Mouse (Mus musculus): ENCODE results near the gene Tmem119. TPM values are rescaled to one million over a fixed set of nuclear protein-coding genes. Genes with fewer than 3 reads are reported as not detected.
A peak's percentile ranks its signal among the peaks of the same experiment; 100 is the strongest.

Tmem119 gene
- 3.2 and 3.4 TPM in 2 replicates for polyA plus RNA-seq (2015; fragmentation: Nextera tagmentation; extraction: Ambion mirVana)

DNA sequence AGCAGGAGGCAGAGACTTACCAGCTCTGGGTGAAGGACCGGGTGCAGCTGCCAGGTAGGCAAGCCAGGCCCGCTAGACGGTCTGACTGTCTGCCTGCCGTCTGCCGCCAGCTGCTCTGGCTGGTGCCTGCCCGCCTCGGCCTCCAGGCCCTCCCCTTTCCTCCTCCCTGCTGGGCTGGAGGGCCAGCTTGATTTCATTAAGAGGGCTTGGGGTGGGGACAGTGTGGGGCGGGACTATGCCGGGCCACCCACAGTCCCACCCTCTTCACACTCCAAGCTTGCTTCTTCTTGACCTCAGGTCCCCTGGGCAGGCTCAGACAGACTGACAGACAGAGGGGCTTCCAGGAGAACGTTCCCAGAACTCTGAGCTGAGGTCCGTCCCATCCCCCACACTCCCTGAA is at the start of gene Tmem119:
TSS of gene Tmem119 (minus strand) at position 237 of the 400 bp plus-strand sequence.
- DNase-seq: peak; percentile 44

DNA sequence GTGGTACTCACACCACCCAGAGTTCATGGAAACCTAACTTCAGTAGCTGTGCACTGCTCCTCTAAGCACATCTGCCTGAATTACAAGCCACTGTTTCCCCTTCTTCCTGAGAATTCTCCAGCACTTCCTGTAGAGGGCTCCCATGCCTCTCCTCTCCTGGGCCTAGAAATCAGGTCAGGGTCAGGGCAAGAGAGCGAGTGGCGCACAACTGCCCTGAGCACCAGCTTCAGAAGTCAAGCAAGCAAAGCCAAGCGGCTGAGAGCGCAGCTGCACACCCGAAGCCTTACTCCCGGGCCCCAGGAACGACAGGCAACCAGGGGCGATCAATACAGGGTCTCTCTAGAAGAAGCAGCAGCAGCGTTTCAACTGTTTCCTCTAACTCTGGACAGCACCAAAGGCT is 47.3 kb upstream of the Tmem119 start:
- no peak for DNase-seq
- Histone ChIP-seq H3K4me2 (ENCODE audit: low read depth, low read length) (no peak overlapping the region), H3K36me3 (replicated peaks; ENCODE audit: insufficient read depth, low read length) (peaks cover 63% of the 10 kb centered on the region), H3K27me3 (ENCODE audit: insufficient read depth, low read length) (no peaks in the 10 kb centered on the region), H3K9ac (replicated peaks) (no peak overlapping the region), H3K4me1 (ENCODE audit: insufficient read depth) (peaks cover 4% of the 10 kb centered on the region; the same call in 1 of the 2 replicates), H3K9me3 (ENCODE audit: low read length) (no peaks in the 10 kb centered on the region), H3K4me3 (ENCODE audit: low read depth, low read length) (no peak overlapping the region), H3K27ac (ENCODE audit: low read depth) (no peak overlapping the region)
- TF ChIP-seq EP300 (IDR thresholded peaks at IDR 0.05; ENCODE audit: low read depth) (no peak), CTCF (IDR thresholded peaks at IDR 0.05; ENCODE audit: low read depth) (0 out of 2 replicates have a peak, but pooled peaks have one; percentile 12)
- ATAC-seq: no peak
- WGBS (ENCODE audit: insufficient replicate concordance): 78% methylated on average over 9 of the region's 9 CpGs

More for the DNA sequence above, at the start of gene Tmem119:
- H3K9me3 ChIP-seq (ENCODE audit: low read length): no peaks in the 10 kb centered on the region
- H3K27ac ChIP-seq (ENCODE audit: low read depth): no peak within 1 kb of the TSS
- no peak within 1 kb of the TSS for H3K9ac ChIP-seq (replicated peaks)
- no peaks in the 10 kb centered on the region for H3K36me3 ChIP-seq (replicated peaks; ENCODE audit: insufficient read depth, low read length)
- peak; percentile 37; the same call in 1 of the 2 replicates for ATAC-seq
- 3% methylated on average over 11 of the region's 11 CpGs for WGBS (ENCODE audit: insufficient replicate concordance)
- no peaks in the 10 kb centered on the region for H3K27me3 ChIP-seq (ENCODE audit: insufficient read depth, low read length)
- TF ChIP-seq EP300 (IDR thresholded peaks at IDR 0.05; ENCODE audit: low read depth) (no peak), CTCF (IDR thresholded peaks at IDR 0.05; ENCODE audit: low read depth) (no peak)
- no peak within 1 kb of the TSS for H3K4me3 ChIP-seq (ENCODE audit: low read depth, low read length)
- peak within 1 kb of the TSS; percentile 49 for H3K4me2 ChIP-seq (ENCODE audit: low read depth, low read length)
- peaks cover 22% of the 10 kb centered on the region for H3K4me1 ChIP-seq (ENCODE audit: insufficient read depth)

DNA sequence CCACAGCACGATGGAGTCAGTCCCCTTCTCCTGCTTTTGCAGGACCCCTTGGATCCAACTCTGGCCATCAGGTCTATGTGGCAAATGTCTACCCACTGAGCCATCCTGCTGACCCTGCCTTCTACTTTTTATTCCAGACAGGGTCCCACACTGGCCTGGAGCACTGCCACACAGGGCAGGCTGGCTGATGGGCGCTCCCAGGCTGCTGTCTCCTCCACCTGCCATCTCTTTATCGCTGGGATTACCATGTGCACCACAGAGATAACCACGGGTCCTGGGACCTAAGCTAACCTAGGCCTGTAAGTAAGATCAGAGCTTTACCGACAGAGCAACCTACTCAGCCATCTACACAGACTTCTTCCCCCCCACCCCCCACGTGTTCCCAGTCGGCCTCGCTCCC is 46.3 kb upstream of the Tmem119 start:
- Histone ChIP-seq H3K4me1 (ENCODE audit: insufficient read depth) (peaks cover 4% of the 10 kb centered on the region; the same call in 1 of the 2 replicates), H3K9ac (replicated peaks) (no peak overlapping the region), H3K4me2 (ENCODE audit: low read depth, low read length) (peak overlapping the region; percentile 22; the same call in 1 of the 2 replicates), H3K27ac (ENCODE audit: low read depth) (no peak overlapping the region), H3K36me3 (replicated peaks; ENCODE audit: insufficient read depth, low read length) (peaks cover 62% of the 10 kb centered on the region), H3K9me3 (ENCODE audit: low read length) (no peaks in the 10 kb centered on the region), H3K4me3 (ENCODE audit: low read depth, low read length) (no peak overlapping the region), H3K27me3 (ENCODE audit: insufficient read depth, low read length) (no peaks in the 10 kb centered on the region)
- DNase-seq (peak; percentile 55), ATAC-seq (peak; percentile 89)
- 66% methylated on average over 8 of the region's 8 CpGs for WGBS (ENCODE audit: insufficient replicate concordance)
- peak; percentile 86 for TF ChIP-seq EP300 (IDR thresholded peaks at IDR 0.05; ENCODE audit: low read depth)
- TF ChIP-seq CTCF (IDR thresholded peaks at IDR 0.05; ENCODE audit: low read depth): no peak

DNA sequence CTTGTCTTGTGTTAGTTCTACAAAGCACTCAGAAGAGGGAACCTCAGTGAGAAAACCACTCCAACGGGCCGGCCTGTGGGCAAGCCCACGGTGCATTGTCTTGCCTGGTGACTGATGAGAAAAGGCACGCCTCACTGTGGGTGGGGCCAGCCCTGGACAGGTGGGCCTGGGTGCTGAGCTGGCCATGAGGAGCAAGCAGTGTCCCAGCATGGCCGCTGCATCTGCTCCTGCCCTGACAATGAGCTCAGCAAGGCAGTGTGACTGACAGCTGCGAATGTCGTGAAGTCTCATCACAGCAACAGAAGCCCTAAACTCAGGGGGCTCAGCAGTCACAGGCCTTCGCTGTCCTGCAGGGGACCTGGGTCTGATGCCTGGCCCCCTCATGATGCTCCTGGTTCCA is 45.3 kb upstream of the Tmem119 start:
- Histone ChIP-seq H3K9ac (replicated peaks) (no peak overlapping the region), H3K27ac (ENCODE audit: low read depth) (no peak overlapping the region), H3K27me3 (ENCODE audit: insufficient read depth, low read length) (no peaks in the 10 kb centered on the region), H3K4me3 (ENCODE audit: low read depth, low read length) (no peak overlapping the region), H3K9me3 (ENCODE audit: low read length) (no peaks in the 10 kb centered on the region), H3K4me1 (ENCODE audit: insufficient read depth) (peaks cover 4% of the 10 kb centered on the region; the same call in 1 of the 2 replicates), H3K36me3 (replicated peaks; ENCODE audit: insufficient read depth, low read length) (peaks cover 55% of the 10 kb centered on the region), H3K4me2 (ENCODE audit: low read depth, low read length) (no peak overlapping the region)
- TF ChIP-seq EP300 (IDR thresholded peaks at IDR 0.05; ENCODE audit: low read depth): no peak
- no peak for TF ChIP-seq CTCF (IDR thresholded peaks at IDR 0.05; ENCODE audit: low read depth)
- DNase-seq: no peak
- ATAC-seq: no peak
- WGBS (ENCODE audit: insufficient replicate concordance): 91% methylated on average over 8 of the region's 8 CpGs

- Histone ChIP-seq H3K9me3 (ENCODE audit: low read length) (no peaks in the 10 kb centered on the region), H3K4me1 (ENCODE audit: insufficient read depth) (peaks cover 4% of the 10 kb centered on the region; the same call in 1 of the 2 replicates), H3K4me2 (ENCODE audit: low read depth, low read length) (no peak overlapping the region), H3K27ac (ENCODE audit: low read depth) (no peak overlapping the region), H3K27me3 (ENCODE audit: insufficient read depth, low read length) (no peaks in the 10 kb centered on the region), H3K36me3 (replicated peaks; ENCODE audit: insufficient read depth, low read length) (peaks cover 48% of the 10 kb centered on the region), H3K9ac (replicated peaks) (no peak overlapping the region), H3K4me3 (ENCODE audit: low read depth, low read length) (no peak overlapping the region)
- WGBS (ENCODE audit: insufficient replicate concordance): 48% methylated on average over 7 of the region's 7 CpGs
- DNase-seq: peak; percentile 79
- TF ChIP-seq EP300 (IDR thresholded peaks at IDR 0.05; ENCODE audit: low read depth) (no peak), CTCF (IDR thresholded peaks at IDR 0.05; ENCODE audit: low read depth) (peak; percentile 87)
- peak; percentile 32; the same call in 1 of the 2 replicates for ATAC-seq
Measured at GRCm38 (mm10) chr5:113844721-113845120, 44.4 kb upstream of the Tmem119 start.

DNA sequence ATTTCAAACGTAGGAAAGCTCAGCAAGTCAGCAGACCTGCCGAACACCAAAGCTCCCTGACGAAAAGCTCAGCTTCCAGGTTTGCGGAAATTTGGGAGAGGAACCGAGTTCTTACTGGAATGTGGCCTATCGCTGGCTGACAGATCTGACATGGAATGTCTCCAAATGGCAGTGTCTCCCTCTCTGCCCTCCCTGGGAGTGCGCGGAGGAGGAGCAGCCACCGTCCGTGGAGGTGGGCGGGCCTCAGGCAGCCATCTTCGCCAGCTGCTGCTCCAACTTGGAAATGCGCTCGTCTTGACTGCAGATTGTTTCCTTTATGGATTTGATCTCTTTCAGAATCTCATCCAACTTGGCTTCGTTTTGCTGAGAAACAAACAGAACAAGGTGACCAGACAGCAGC is 43.8 kb upstream of the Tmem119 start:
- Histone ChIP-seq H3K27ac (ENCODE audit: low read depth) (no peak overlapping the region), H3K4me1 (ENCODE audit: insufficient read depth) (peaks cover 4% of the 10 kb centered on the region; the same call in 1 of the 2 replicates), H3K36me3 (replicated peaks; ENCODE audit: insufficient read depth, low read length) (peaks cover 43% of the 10 kb centered on the region), H3K4me2 (ENCODE audit: low read depth, low read length) (no peak overlapping the region), H3K9ac (replicated peaks) (no peak overlapping the region), H3K27me3 (ENCODE audit: insufficient read depth, low read length) (no peaks in the 10 kb centered on the region), H3K9me3 (ENCODE audit: low read length) (no peaks in the 10 kb centered on the region), H3K4me3 (ENCODE audit: low read depth, low read length) (no peak overlapping the region)
- ATAC-seq (no peak), DNase-seq (no peak)
- 89% methylated on average over 15 of the region's 15 CpGs for WGBS (ENCODE audit: insufficient replicate concordance)
- TF ChIP-seq CTCF (IDR thresholded peaks at IDR 0.05; ENCODE audit: low read depth): no peak
- no peak for TF ChIP-seq EP300 (IDR thresholded peaks at IDR 0.05; ENCODE audit: low read depth)

Data from liver, postnatal 0 days (tissue).